Mouse (Mus musculus): ENCODE measurements around the gene P2ry2.
A peak's percentile ranks its signal among the peaks of the same experiment; 100 is the strongest.

P2ry2 gene

GRCm38 (mm10) chr7:100979175-100979574 lies 33.5 kb downstream of the P2ry2 start:
- peak; percentile 91 for DNase-seq

- no peak for DNase-seq
Observed at GRCm38 (mm10) chr7:100978171-100978570, 34.5 kb downstream of the P2ry2 start.

GRCm38 (mm10) chr7:100974135-100974903 lies 38.3 kb downstream of the P2ry2 start, which contains the start of gene P2ry6:
Gene P2ry6 (minus strand): TSS chr7:100974649.
- peak; percentile 56 for DNase-seq

- DNase-seq = no peak
Observed at GRCm38 (mm10) chr7:100972875-100973274, 39.8 kb downstream of the P2ry2 start.

- no peak for DNase-seq
Observed at GRCm38 (mm10) chr7:100968874-100969659, 43.6 kb downstream of the P2ry2 start.

GRCm38 (mm10) chr7:100968376-100968775 lies 44.3 kb downstream of the P2ry2 start:
- no peak for DNase-seq

GRCm38 (mm10) chr7:100967850-100968249 lies 44.8 kb downstream of the P2ry2 start:
- no peak for DNase-seq

- no peak for DNase-seq
Observed at GRCm38 (mm10) chr7:100966014-100966413, 46.7 kb downstream of the P2ry2 start.

GRCm38 (mm10) chr7:100965079-100965478 lies 47.6 kb downstream of the P2ry2 start:
- peak; percentile 56 for DNase-seq

- no peak for DNase-seq
Observed at GRCm38 (mm10) chr7:100964242-100964641, 48.4 kb downstream of the P2ry2 start.

- DNase-seq = no peak
Observed at GRCm38 (mm10) chr7:100963381-100963780, 49.3 kb downstream of the P2ry2 start.

- no peak for DNase-seq
Observed at GRCm38 (mm10) chr7:100961146-100961545, 51.5 kb downstream of the P2ry2 start.

- DNase-seq = no peak
Observed at GRCm38 (mm10) chr7:100960462-100960861, 52.2 kb downstream of the P2ry2 start.

- DNase-seq = no peak
Observed at GRCm38 (mm10) chr7:100958426-100958825, 54.2 kb downstream of the P2ry2 start.

- no peak for DNase-seq
Observed at GRCm38 (mm10) chr7:100952686-100953085, 60.0 kb downstream of the P2ry2 start.

- peak; percentile 62 for DNase-seq
Observed at GRCm38 (mm10) chr7:100951903-100952302, 60.8 kb downstream of the P2ry2 start.

- DNase-seq = peak; percentile 56
Observed at GRCm38 (mm10) chr7:100950481-100951010, 62.1 kb downstream of the P2ry2 start.

- DNase-seq = no peak
Observed at GRCm38 (mm10) chr7:100950031-100950430, 62.6 kb downstream of the P2ry2 start.

Measured in kidney, postnatal 10 days (tissue).